ENCODE assay signal across 9 mouse cellular contexts in the genomic region with DNA sequence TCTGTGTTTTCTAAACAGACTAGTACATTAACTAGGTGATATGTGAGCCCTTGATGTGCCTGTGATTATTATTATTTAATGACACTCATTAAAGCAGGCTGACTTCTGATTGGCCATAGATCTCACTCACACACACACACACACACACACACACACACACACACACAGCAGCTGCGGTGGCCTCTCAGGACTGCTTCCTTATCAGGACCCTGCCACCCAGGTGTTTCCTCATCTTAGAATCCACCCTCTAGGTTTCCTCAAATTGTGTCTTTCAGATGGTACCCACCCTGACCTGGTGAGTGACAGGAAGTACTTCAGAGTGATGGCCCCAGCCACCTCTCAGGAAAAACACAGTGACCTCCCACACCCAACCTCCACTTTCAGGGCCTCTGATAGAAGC. TPM values are rescaled to one million over a fixed set of nuclear protein-coding genes. Genes with fewer than 3 reads are reported as not detected.
DNase-seq lines count a peak whose midpoint lies in the region; ATAC-seq and TF ChIP-seq lines count a peak whose summit lies in the region.
"Had no signal": no experiment of that assay in that cellular context is flagged by ENCODE, and none has a peak within 500 bp of the region (broad histone marks: within the 10 kb centered on the region; RNA-seq: fewer than 3 reads in every experiment).

No protein-coding gene starts in this region.

- no peak for TF ChIP-seq CTCF in stomach, postnatal 0 days (IDR thresholded peaks at IDR 0.05; ENCODE audit: low read depth)

- no peak overlapping the region for H3K4me3 ChIP-seq in neural tube, embryonic 12.5 days
- no peak overlapping the region for H3K4me3 ChIP-seq in liver, embryonic 13.5 days (replicated peaks)
- no peak overlapping the region for H3K4me3 ChIP-seq in stomach, postnatal 0 days (ENCODE audit: low read depth, low read length)
- H3K4me3 ChIP-seq: limb, embryonic 12.5 days had no signal

- H3K9me3 ChIP-seq in neural tube, embryonic 12.5 days, result no peaks in the 10 kb centered on the region
- H3K9me3 ChIP-seq in liver, embryonic 13.5 days (replicated peaks), result no peaks in the 10 kb centered on the region
- H3K9me3 ChIP-seq in stomach, postnatal 0 days (ENCODE audit: control insufficient read depth, low read length), result no peaks in the 10 kb centered on the region
- H3K9me3 ChIP-seq: limb, embryonic 12.5 days had no signal

- peaks cover 44% of the 10 kb centered on the region for H3K4me1 ChIP-seq in neural tube, embryonic 12.5 days
- peaks cover 53% of the 10 kb centered on the region for H3K4me1 ChIP-seq in liver, embryonic 13.5 days (replicated peaks)
- no peaks in the 10 kb centered on the region; the same call in 1 of the 2 replicates for H3K4me1 ChIP-seq in stomach, postnatal 0 days (replicated peaks; ENCODE audit: control insufficient read depth, insufficient read depth)

- WGBS in neural tube, embryonic 12.5 days, result 48% methylated on average over 1 of the region's 1 CpGs
- 18% methylated on average over 1 of the region's 1 CpGs for WGBS in liver, embryonic 13.5 days (ENCODE audit: insufficient replicate concordance)
- 50% methylated on average over 1 of the region's 1 CpGs for WGBS in stomach, postnatal 0 days

- no peak for TF ChIP-seq EP300 in stomach, postnatal 0 days (optimal IDR thresholded peaks at IDR 0.05)

- H3K4me2 ChIP-seq in neural tube, embryonic 12.5 days (replicated peaks), result no peak overlapping the region
- H3K4me2 ChIP-seq in liver, embryonic 13.5 days, result no peak overlapping the region
- H3K4me2 ChIP-seq in stomach, postnatal 0 days (replicated peaks; ENCODE audit: low read depth), result no peak overlapping the region
- H3K4me2 ChIP-seq: limb, embryonic 12.5 days had no signal

- ATAC-seq in neural tube, embryonic 12.5 days (ENCODE audit: low FRiP score, low read depth), result no peak
- peak; percentile 80 to 83 for ATAC-seq in hematopoietic stem cell, adult 5-6 weeks (replicated peaks in 1 of 2; ENCODE audit: insufficient read depth in 1 of 2, low FRiP score in 2 of 2, low TSS enrichment in 1 of 2, low read depth in 1 of 2, poor library complexity in 2 of 2, severe bottlenecking in 2 of 2)
- peak; percentile 45; the same call in 1 of the 2 replicates for ATAC-seq in liver, embryonic 13.5 days (ENCODE audit: low read depth)
- ATAC-seq in stomach, postnatal 0 days (ENCODE audit: low FRiP score, low TSS enrichment), result peak; percentile 38; the same call in 1 of the 2 replicates
- no peak for ATAC-seq in frontal cortex, adult (ENCODE audit: low TSS enrichment)

- 0 out of 2 replicates have a peak overlapping the region, but pooled peaks have one; percentile 15 for H3K27ac ChIP-seq in neural tube, embryonic 12.5 days
- H3K27ac ChIP-seq in liver, embryonic 13.5 days, result no peak overlapping the region
- H3K27ac ChIP-seq in stomach, postnatal 0 days (replicated peaks), result no peak overlapping the region; the same call in 1 of the 2 replicates

- no peaks in the 10 kb centered on the region for H3K27me3 ChIP-seq in neural tube, embryonic 12.5 days (replicated peaks)
- H3K27me3 ChIP-seq in liver, embryonic 13.5 days, result no peaks in the 10 kb centered on the region
- H3K27me3 ChIP-seq in stomach, postnatal 0 days (ENCODE audit: control insufficient read depth, insufficient read depth, low read length), result no peaks in the 10 kb centered on the region
- H3K27me3 ChIP-seq: limb, embryonic 12.5 days had no signal

- DNase-seq in neural tube, embryonic 10.5 days (ENCODE audit: extremely low spot score, low spot score), result no peak
- no peak for DNase-seq in liver, embryonic 13.5 days
- DNase-seq in stomach, postnatal 0 days (ENCODE audit: low spot score), result no peak
- no peak for DNase-seq in yolk sac, embryonic 10.5 days (ENCODE audit: low spot score)
- DNase-seq in layer of hippocampus, postnatal 25 days (ENCODE audit: extremely low spot score in 1 of 2, low spot score in 1 of 2), result no peak

- no peak overlapping the region for H3K9ac ChIP-seq in neural tube, embryonic 12.5 days
- no peak overlapping the region for H3K9ac ChIP-seq in liver, embryonic 13.5 days
- H3K9ac ChIP-seq in stomach, postnatal 0 days (ENCODE audit: low read length), result no peak overlapping the region
- H3K9ac ChIP-seq: limb, embryonic 12.5 days had no signal

- H3K36me3 ChIP-seq in neural tube, embryonic 12.5 days, result no peaks in the 10 kb centered on the region
- no peaks in the 10 kb centered on the region for H3K36me3 ChIP-seq in liver, embryonic 13.5 days
- no peaks in the 10 kb centered on the region for H3K36me3 ChIP-seq in stomach, postnatal 0 days (ENCODE audit: control insufficient read depth, insufficient read depth, low read length)
- H3K36me3 ChIP-seq: limb, embryonic 12.5 days had no signal

RNA-seq across cellular contexts. Expression of a gene that starts 52.0 kb away (rescaled TPM):
- 72.3 and 73.0 TPM in 2 replicates for polyA plus RNA-seq in neural tube, embryonic 12.5 days (2016; fragmentation: Nextera tagmentation; extraction: Ambion mirVana)
- 17.7 and 19.0 TPM in 2 replicates for total RNA-seq in hematopoietic stem cell, adult 5-6 weeks (2017)
- 18.3 and 20.7 TPM in 2 replicates for polyA plus RNA-seq in liver, embryonic 13.5 days (2015; fragmentation: Nextera tagmentation; extraction: Ambion mirVana)
- 90.8 and 98.5 TPM in 2 replicates for polyA plus RNA-seq in stomach, postnatal 0 days (2015; fragmentation: Nextera tagmentation; extraction: Ambion mirVana)
- total RNA-seq in layer of hippocampus, postnatal 25 days (2021), result 10 to 100 TPM; 37.2 to 40.8 TPM

Comparison
In these comparisons a context has a peak if more than half of its experiments do, and no peak if none do; other contexts are left out.
1. ATAC-seq: peak in hematopoietic stem cell, adult 5-6 weeks (2 of 2), liver, embryonic 13.5 days (single experiment) and stomach, postnatal 0 days (single experiment); none in neural tube, embryonic 12.5 days (single experiment) and frontal cortex, adult (single experiment).